Mouse (Mus musculus) liver, adult 2 months (tissue): ENCODE measurements around the gene Defb20.

ENCODE experiments used
- CTCF ChIP-seq: fragments of 200-500 bp; IDR thresholded peaks from 2 replicates; pipeline ENCODE4 v1.5.1; 2011; ENCODE audit warnings: low read depth, low read length, control low read depth
- POLR2A ChIP-seq: fragments of 200-500 bp; IDR thresholded peaks from 2 replicates; pipeline ENCODE4 v1.6.1; 2011; ENCODE audit warnings: low read length, control low read depth; ENCODE audit not compliant: insufficient read depth; ENCODE audit errors: extremely low read depth

GRCm38 (mm10) chr2:152480881-152481280 is 4.0 kb downstream of the Defb20 start:
- TF ChIP-seq CTCF: no peak
- no peak for TF ChIP-seq POLR2A
